Mouse (Mus musculus): ENCODE measurements around the gene Cd4.

GRCm38 (mm10) chr6:124916695-124917517 lies 28.9 kb upstream of the Cd4 start:
- TF ChIP-seq POLR2A (IDR thresholded peaks at IDR 0.05; ENCODE audit: borderline replicate concordance, extremely low read depth, low read depth, low read length) (0 out of 2 replicates have a peak, but pooled peaks have one; percentile 21), CTCF (IDR thresholded peaks at IDR 0.05; ENCODE audit: insufficient read depth, low read length) (peak; percentile 27; the same call in 1 of the 2 replicates)

All from lung, adult 2 months (tissue).